Mouse (Mus musculus): ENCODE measurements around the gene Col18a1.
"Not testable (repeated sequence)": the region's sequence is repeated elsewhere in the genome, so short reads cannot be mapped to it uniquely, and the experiment has no call there.

Gene Col18a1

GRCm38 (mm10) chr10:77138304-77138703 lies 28.0 kb downstream of the Col18a1 start:
- no peak for DNase-seq (ENCODE audit: extremely low spot score, low read depth, low spot score)

GRCm38 (mm10) chr10:77136205-77136604 lies 30.1 kb downstream of the Col18a1 start:
- DNase-seq (ENCODE audit: extremely low spot score, low read depth, low spot score): no peak

GRCm38 (mm10) chr10:77135274-77135829 lies 31.0 kb downstream of the Col18a1 start:
- no peak for DNase-seq (ENCODE audit: extremely low spot score, low read depth, low spot score)

GRCm38 (mm10) chr10:77134807-77135152 lies 31.6 kb downstream of the Col18a1 start:
- not testable (repeated sequence) for DNase-seq (ENCODE audit: extremely low spot score, low read depth, low spot score)

GRCm38 (mm10) chr10:77133951-77134806 lies 32.2 kb downstream of the Col18a1 start:
- DNase-seq (ENCODE audit: extremely low spot score, low read depth, low spot score): no peak

GRCm38 (mm10) chr10:77132118-77132517 lies 34.2 kb downstream of the Col18a1 start:
- no peak for DNase-seq (ENCODE audit: extremely low spot score, low read depth, low spot score)

- no peak for DNase-seq (ENCODE audit: extremely low spot score, low read depth, low spot score)
These were observed 34.8 kb downstream of the Col18a1 start for GRCm38 (mm10) chr10:77131536-77131935.

GRCm38 (mm10) chr10:77130561-77131240 lies 35.6 kb downstream of the Col18a1 start:
- peak; percentile 90 for DNase-seq (ENCODE audit: extremely low spot score, low read depth, low spot score)

- no peak for DNase-seq (ENCODE audit: extremely low spot score, low read depth, low spot score)
These were observed 36.5 kb downstream of the Col18a1 start for GRCm38 (mm10) chr10:77129637-77130410.

GRCm38 (mm10) chr10:77127926-77128325 lies 38.4 kb downstream of the Col18a1 start:
- DNase-seq (ENCODE audit: extremely low spot score, low read depth, low spot score): no peak

GRCm38 (mm10) chr10:77126590-77126989 lies 39.8 kb downstream of the Col18a1 start:
- DNase-seq (ENCODE audit: extremely low spot score, low read depth, low spot score): no peak

- no peak for DNase-seq (ENCODE audit: extremely low spot score, low read depth, low spot score)
These were observed 41.1 kb downstream of the Col18a1 start for GRCm38 (mm10) chr10:77125078-77125731.

GRCm38 (mm10) chr10:77123953-77124352 lies 42.4 kb downstream of the Col18a1 start:
- no peak for DNase-seq (ENCODE audit: extremely low spot score, low read depth, low spot score)

GRCm38 (mm10) chr10:77121287-77122022 lies 44.9 kb downstream of the Col18a1 start:
- no peak for DNase-seq (ENCODE audit: extremely low spot score, low read depth, low spot score)

GRCm38 (mm10) chr10:77120501-77120900 lies 45.8 kb downstream of the Col18a1 start:
- DNase-seq (ENCODE audit: extremely low spot score, low read depth, low spot score): no peak

- no peak for DNase-seq (ENCODE audit: extremely low spot score, low read depth, low spot score)
These were observed 46.9 kb downstream of the Col18a1 start for GRCm38 (mm10) chr10:77119437-77119836.

- no peak for DNase-seq (ENCODE audit: extremely low spot score, low read depth, low spot score)
These were observed 48.0 kb downstream of the Col18a1 start for GRCm38 (mm10) chr10:77118361-77118760.

- no peak for DNase-seq (ENCODE audit: extremely low spot score, low read depth, low spot score)
These were observed 49.6 kb downstream of the Col18a1 start for GRCm38 (mm10) chr10:77116537-77117455.

All from hindlimb bud, embryonic 11.5 days (tissue).